Mouse (Mus musculus) embryonic fibroblast, embryonic 13.5 days (primary cell): ENCODE results near the gene Mitd1.

Experiments used
- CTCF ChIP-seq: IDR thresholded peaks from 2 replicates; pipeline ENCODE4 v1.5.1; 2011; ENCODE audit warnings: mild to moderate bottlenecking, control low read depth, low read length, moderate library complexity, borderline replicate concordance; ENCODE audit not compliant: insufficient read depth
- POLR2A ChIP-seq: IDR thresholded peaks from 2 replicates; pipeline ENCODE4 v1.6.1; 2011; ENCODE audit warnings: low read depth, mild to moderate bottlenecking, control low read depth, low read length, moderate library complexity

DNA sequence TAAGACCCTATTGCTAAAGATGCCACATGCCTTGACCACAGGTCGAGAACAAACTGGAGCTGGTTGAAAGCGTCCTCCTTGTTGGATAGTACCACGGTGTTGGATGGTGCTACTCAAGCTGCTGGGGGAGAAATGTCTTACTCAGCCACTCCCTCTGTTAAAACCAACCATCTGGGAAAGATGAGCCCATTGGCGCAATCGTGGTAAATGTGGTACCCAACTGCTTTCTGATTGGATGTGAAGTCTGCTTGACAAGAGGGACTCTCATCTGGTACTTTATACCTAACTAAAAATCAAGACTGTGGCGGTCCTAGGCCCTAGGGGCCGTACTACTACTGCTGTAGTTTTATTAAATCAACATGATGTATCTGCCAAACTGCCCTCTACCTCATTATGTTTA is 1.0 kb downstream of the Mitd1 start:
- TF ChIP-seq CTCF (no peak), POLR2A (no peak)
